Mouse (Mus musculus) CH12.LX (cell line): ENCODE measurements around the gene Asic2. TPM values are rescaled to one million over a fixed set of nuclear protein-coding genes. Genes with fewer than 3 reads are reported as not detected.

Experiments
- DNase-seq: peaks from one replicate; pipeline ENCODE4 v3.0.0-alpha.2; 2013; ENCODE audit errors: extremely low read depth
- H3K27ac ChIP-seq: 2 replicates; pipeline ENCODE4 v1.5.1; 2012; ENCODE audit warnings: low read depth, mild to moderate bottlenecking, control low read depth, moderate library complexity; ENCODE audit not compliant: insufficient read depth
- H3K27me3 ChIP-seq: replicated peaks from 2 replicates; pipeline ENCODE3; 2012; ENCODE audit warnings: inconsistent platforms
- H3K36me3 ChIP-seq, 2 experiments: replicated peaks in 1 of 2; 2 replicates each; pipeline versions ENCODE3 to v1.6.1; 2012; ENCODE audit warnings: inconsistent platforms in 1 of 2, low read length in 1 of 2, mild to moderate bottlenecking in 1 of 2, mixed read lengths in 1 of 2, moderate library complexity in 1 of 2; ENCODE audit not compliant: control insufficient read depth in 1 of 2, insufficient read depth in 1 of 2
- H3K4me1 ChIP-seq, 2 experiments: 2 replicates each; pipeline ENCODE4 v1.6.1; 2012; ENCODE audit warnings: inconsistent platforms in 1 of 2, moderate library complexity in 1 of 2; ENCODE audit not compliant: insufficient read depth in 2 of 2, control insufficient read depth in 1 of 2
- H3K4me2 ChIP-seq: 2 replicates; pipeline ENCODE4 v1.6.1; 2012; ENCODE audit warnings: low read depth, mild to moderate bottlenecking, control low read depth; ENCODE audit not compliant: poor library complexity, insufficient read depth, severe bottlenecking
- H3K4me3 ChIP-seq, 3 experiments: fragments of 150-350 bp in 1 of 3; sonication (generic) in 1 of 3; replicated peaks in 1 of 3; 2 replicates each; pipeline versions ENCODE3 to v1.5.1; 2011 to 2012; ENCODE audit warnings: low read depth in 2 of 3, low read length in 2 of 3, mild to moderate bottlenecking in 2 of 3, moderate library complexity in 2 of 3, control low read depth in 1 of 3, improper control_type of control experiment in 1 of 3, inconsistent platforms in 1 of 3, mixed read lengths in 1 of 3; ENCODE audit not compliant: poor library complexity in 1 of 3
- H3K79me2 ChIP-seq: replicated peaks from 2 replicates; pipeline ENCODE4 v1.6.1; 2012; ENCODE audit warnings: mild to moderate bottlenecking, moderate library complexity; ENCODE audit not compliant: control insufficient read depth, poor library complexity, insufficient read depth, severe bottlenecking; ENCODE audit errors: extremely low read depth
- H3K9ac ChIP-seq: 2 replicates; pipeline ENCODE4 v1.6.1; 2012; ENCODE audit warnings: low read depth, mild to moderate bottlenecking, control low read depth, moderate library complexity; ENCODE audit not compliant: insufficient read depth
- H3K9me3 ChIP-seq: replicated peaks from 2 replicates; pipeline ENCODE3; 2012; ENCODE audit warnings: low read length, inconsistent platforms, mixed read lengths
- BHLHE40 ChIP-seq: IDR thresholded peaks from 2 replicates; pipeline ENCODE4 v1.6.1; 2011; ENCODE audit warnings: mild to moderate bottlenecking, low read depth, low read length, improper control_type of control experiment
- CHD2 ChIP-seq: IDR thresholded peaks from 2 replicates; pipeline ENCODE4 v1.6.1; 2011; ENCODE audit warnings: low read length, improper control_type of control experiment
- EP300 ChIP-seq: IDR thresholded peaks from 2 replicates; pipeline ENCODE4 v1.6.1; 2011; ENCODE audit warnings: low read length, improper control_type of control experiment
- ETS1 ChIP-seq: conservative IDR thresholded peaks from 2 replicates; pipeline ENCODE4 v1.6.1; 2012; ENCODE audit warnings: low read depth, mild to moderate bottlenecking, inconsistent platforms, low read length, improper control_type of control experiment, moderate library complexity
- GABPA ChIP-seq: IDR thresholded peaks from 2 replicates; pipeline ENCODE4 v1.6.1; 2012; ENCODE audit warnings: low read depth, low read length, improper control_type of control experiment, inconsistent platforms; ENCODE audit not compliant: insufficient replicate concordance
- JUND ChIP-seq: conservative IDR thresholded peaks from 2 replicates; pipeline ENCODE4 v1.6.1; 2011; ENCODE audit warnings: low read depth, low read length, improper control_type of control experiment
- MAX ChIP-seq: IDR thresholded peaks from 2 replicates; pipeline ENCODE4 v1.6.1; 2011; ENCODE audit warnings: low read length, improper control_type of control experiment
- MEF2A ChIP-seq: IDR thresholded peaks from 2 replicates; pipeline ENCODE4 v1.6.1; 2014; ENCODE audit warnings: low read depth, mild to moderate bottlenecking, inconsistent platforms, low read length, improper control_type of control experiment, borderline replicate concordance
- MXI1 ChIP-seq: IDR thresholded peaks from 2 replicates; pipeline ENCODE4 v1.6.1; 2011; ENCODE audit warnings: mild to moderate bottlenecking, low read depth, low read length, improper control_type of control experiment
- MYC ChIP-seq: IDR thresholded peaks from 2 replicates; pipeline ENCODE4 v1.6.1; 2011; ENCODE audit warnings: low read depth, mild to moderate bottlenecking, improper control_type of control experiment, low read length
- NRF1 ChIP-seq: IDR thresholded peaks from 2 replicates; pipeline ENCODE4 v1.6.1; 2014; ENCODE audit warnings: low read depth, mild to moderate bottlenecking, inconsistent platforms, low read length, improper control_type of control experiment, moderate library complexity
- POLR2A ChIP-seq: IDR thresholded peaks from 2 replicates; pipeline ENCODE4 v1.6.1; 2011; ENCODE audit warnings: low read depth, mild to moderate bottlenecking, improper control_type of control experiment, low read length
- POLR2AphosphoS2 ChIP-seq: IDR thresholded peaks from 2 replicates; pipeline ENCODE4 v1.6.1; 2011; ENCODE audit warnings: low read depth, low read length, improper control_type of control experiment
- RCOR1 ChIP-seq: conservative IDR thresholded peaks from 2 replicates; pipeline ENCODE4 v1.6.1; 2012; ENCODE audit warnings: low read depth, mild to moderate bottlenecking, inconsistent platforms, low read length, improper control_type of control experiment
- SMC3 ChIP-seq: IDR thresholded peaks from 2 replicates; pipeline ENCODE4 v1.6.1; 2011; ENCODE audit warnings: low read depth, low read length, improper control_type of control experiment
- TBP ChIP-seq: conservative IDR thresholded peaks from 2 replicates; pipeline ENCODE4 v1.6.1; 2011; ENCODE audit warnings: low read depth, low read length, improper control_type of control experiment
- TCF12 ChIP-seq: IDR thresholded peaks from 2 replicates; pipeline ENCODE4 v1.6.1; 2014; ENCODE audit warnings: low read depth, mild to moderate bottlenecking, inconsistent platforms, low read length, improper control_type of control experiment
- UBTF ChIP-seq: IDR thresholded peaks from 2 replicates; pipeline ENCODE4 v1.6.1; 2012; ENCODE audit warnings: low read depth, mild to moderate bottlenecking, inconsistent platforms, low read length, improper control_type of control experiment, moderate library complexity
- USF1 ChIP-seq: IDR thresholded peaks from 2 replicates; pipeline ENCODE4 v1.6.1; 2014; ENCODE audit warnings: low read depth, mild to moderate bottlenecking, inconsistent platforms, low read length, improper control_type of control experiment
- USF2 ChIP-seq: conservative IDR thresholded peaks from 2 replicates; pipeline ENCODE4 v1.6.1; 2011; ENCODE audit warnings: low read depth, low read length, improper control_type of control experiment
- dilution Hi-C: fragments of 300-500 bp; cut with MboI; formaldehyde crosslinking; loops from 2 replicates; pipeline ENCODE4 v1.14.3; 2020; ENCODE audit warnings: low sequenced_read_pairs; ENCODE audit not compliant: extremely low pct_unique_long_range_greater_than_20kb, extremely low pct_ligation_motif_present
- in situ Hi-C: fragments of 300-500 bp; cut with MboI; formaldehyde crosslinking; loops from 3 replicates; pipeline ENCODE4 v1.14.3; 2019; ENCODE audit warnings: low sequenced_read_pairs, low pct_ligation_motif_present, low pct_unique_long_range_greater_than_20kb, mixed read lengths
- polyA plus RNA-seq: library from polyadenylated mRNA; unstranded; fragments of >175 nt; gene quantifications from 2 replicates; pipeline ENCODE4 v1.2.1, GENCODE M21; 2012; ENCODE audit warnings: low read depth; ENCODE audit not compliant: insufficient read length
- total RNA-seq, 2 experiments: library from RNA; depleted of rRNA; stranded (reverse); fragments of 300-350 nt in 1 of 2; fragments of >200 nt in 1 of 2; gene quantifications; 2 replicates each; pipeline ENCODE4 v1.2.3; 2012 to 2014

Asic2 gene
- total and polyA plus RNA-seq, 3 experiments, result not detected

DNA sequence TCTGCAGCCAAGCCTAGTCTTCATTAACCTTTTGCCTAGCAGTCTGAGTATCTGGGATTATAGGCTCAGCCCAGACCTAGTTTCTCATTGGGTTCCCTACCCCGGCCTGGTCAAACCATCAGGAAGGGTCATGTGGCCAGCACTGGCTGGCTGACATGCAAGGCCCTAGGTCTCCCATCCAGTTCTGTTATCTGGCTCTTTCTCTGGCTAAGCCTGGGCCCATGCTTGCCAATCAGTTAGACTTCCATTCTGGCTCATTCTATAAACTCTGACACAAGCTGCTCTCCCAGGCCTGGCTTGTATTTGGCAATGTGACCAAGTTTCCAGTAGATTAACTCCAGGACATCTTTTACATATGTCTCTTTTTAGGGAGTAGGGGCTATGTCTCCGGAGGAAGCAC is 187.7 kb downstream of the Asic2 start:
- dilution Hi-C loops (no loop called here), in situ Hi-C loops (no loop called here)

DNA sequence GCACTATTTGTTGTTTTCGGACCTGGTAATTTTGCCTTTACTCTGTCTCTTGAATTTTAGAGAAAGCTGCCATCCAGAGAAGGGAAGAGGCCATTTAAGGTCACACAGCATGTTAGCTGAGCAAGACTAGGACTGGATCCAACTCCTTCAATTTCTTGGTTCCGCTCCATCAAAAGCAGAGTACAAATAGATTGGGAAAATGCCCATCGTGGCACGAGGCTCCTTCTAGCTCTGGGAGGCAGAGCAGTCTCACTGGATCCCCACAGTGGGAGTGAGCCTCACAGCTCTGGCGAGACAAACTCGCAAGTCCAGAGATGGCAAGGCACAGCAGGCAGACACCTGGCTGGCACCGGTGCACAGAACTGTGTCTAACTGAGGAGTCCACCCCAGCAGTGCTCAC is 188.4 kb downstream of the Asic2 start:
- in situ Hi-C loops (no loop called here), dilution Hi-C loops (no loop called here)
- Histone ChIP-seq H3K27ac (no peak overlapping the region), H3K4me3 (no peak overlapping the region), H3K4me1 (no peaks in the 10 kb centered on the region), H3K36me3 (no peaks in the 10 kb centered on the region), H3K9me3 (no peaks in the 10 kb centered on the region), H3K9ac (no peak overlapping the region), H3K4me2 (no peak overlapping the region), H3K27me3 (peaks cover 94% of the 10 kb centered on the region), H3K79me2 (no peaks in the 10 kb centered on the region)
- TF ChIP-seq MEF2A (no peak), TCF12 (no peak), ETS1 (no peak), MXI1 (no peak), RCOR1 (no peak), CHD2 (no peak)
- DNase-seq, result no peak

More for the DNA sequence above, 187.7 kb downstream of the Asic2 start:
- Histone ChIP-seq H3K36me3 (no peaks in the 10 kb centered on the region), H3K27me3 (peaks cover 94% of the 10 kb centered on the region), H3K9me3 (no peaks in the 10 kb centered on the region), H3K9ac (no peak overlapping the region), H3K4me2 (no peak overlapping the region), H3K4me1 (no peaks in the 10 kb centered on the region), H3K27ac (no peak overlapping the region), H3K4me3 (no peak overlapping the region), H3K79me2 (no peaks in the 10 kb centered on the region)
- no peak for DNase-seq
- TF ChIP-seq USF1 (no peak), USF2 (no peak), EP300 (no peak), MYC (no peak), MAX (no peak), POLR2A (no peak), NRF1 (no peak), POLR2AphosphoS2 (no peak), UBTF (no peak), JUND (no peak), TBP (no peak), GABPA (no peak), SMC3 (no peak), MXI1 (no peak), BHLHE40 (no peak)
